Mouse (Mus musculus): ENCODE data around the gene Adgrf1. TPM values are rescaled to one million over a fixed set of nuclear protein-coding genes. Genes with fewer than 3 reads are reported as not detected.

Adgrf1 gene
- polyA plus RNA-seq, 1 experiment, result not detected

Other genes with a start within 250 kb of the Adgrf1 start
- gene Adgrf5, start 90.1 kb downstream of the Adgrf1 start, polyA plus RNA-seq (2012; fragmentation: generic; extraction: Trizol), result 0.04 TPM
- gene Mep1a, start 232.5 kb downstream of the Adgrf1 start, polyA plus RNA-seq (2012; fragmentation: generic; extraction: Trizol), result not detected

Data from myocyte (in vitro differentiated cells).